Mouse (Mus musculus) midbrain, embryonic 15.5 days (tissue): Measurements from ENCODE around the gene Gatad2b. TPM values are rescaled to one million over a fixed set of nuclear protein-coding genes. Genes with fewer than 3 reads are reported as not detected.

Source experiments
- microRNA-seq: library from miRNA; unstranded; fragments of <30 nt; microRNA quantifications from one replicate; pipeline ENCODE4, GENCODE M21; 2016
- polyA plus RNA-seq: library from polyadenylated mRNA; unstranded; fragments of >200 nt; fragmentation: Nextera tagmentation; extraction: Ambion mirVana; gene quantifications from 2 replicates; pipeline ENCODE4 v1.2.1, GENCODE M21; 2015

Gatad2b gene
- polyA plus RNA-seq, 1 experiment from 2014 or later = 14.5 TPM

Small RNAs within 50 kb of the gene (microRNA-seq; reads per million reads assigned to microRNA genes)
- not detected for gene Mir7012

Other genes with a start within 250 kb of the Gatad2b start
- gene 4933434E20Rik, start 241.5 kb upstream of the Gatad2b start, polyA plus RNA-seq = 205 and 210 TPM in 2 replicates
- gene Ubap2l, start 240.6 kb upstream of the Gatad2b start, polyA plus RNA-seq = 126 and 135 TPM in 2 replicates
- 382 TPM in 2 replicates for gene Tpm3, start 220.5 kb upstream of the Gatad2b start, polyA plus RNA-seq
- 0.26 and 0.43 TPM in 2 replicates for gene Nup210l, start 189.0 kb upstream of the Gatad2b start, polyA plus RNA-seq
- 731 and 753 TPM in 2 replicates for gene Rps27, start 79.5 kb upstream of the Gatad2b start, polyA plus RNA-seq
- gene Rab13, start 79.5 kb upstream of the Gatad2b start, polyA plus RNA-seq = 23.8 and 26.0 TPM in 2 replicates
- gene Jtb, start 61.6 kb upstream of the Gatad2b start, polyA plus RNA-seq = 90.6 and 94.3 TPM in 2 replicates
- gene Creb3l4, start 49.7 kb upstream of the Gatad2b start, polyA plus RNA-seq = 1.6 and 2.3 TPM in 2 replicates
- gene Slc39a1, start 45.0 kb upstream of the Gatad2b start, polyA plus RNA-seq = 48.4 and 52.1 TPM in 2 replicates
- 24.0 and 26.6 TPM in 2 replicates for gene Crtc2, start 39.0 kb upstream of the Gatad2b start, polyA plus RNA-seq
- 7.4 and 11.2 TPM in 2 replicates for gene Dennd4b, start 28.0 kb upstream of the Gatad2b start, polyA plus RNA-seq
- 35.1 and 38.6 TPM in 2 replicates for gene Slc27a3, start 96.8 kb downstream of the Gatad2b start, polyA plus RNA-seq
- 37.8 and 39.2 TPM in 2 replicates for gene Ints3, start 140.4 kb downstream of the Gatad2b start, polyA plus RNA-seq
- 2.7 and 3.0 TPM in 2 replicates for gene Npr1, start 172.7 kb downstream of the Gatad2b start, polyA plus RNA-seq
- 263 and 264 TPM in 2 replicates for gene Ilf2, start 182.9 kb downstream of the Gatad2b start, polyA plus RNA-seq
- 83.4 and 89.2 TPM in 2 replicates for gene Snapin, start 197.9 kb downstream of the Gatad2b start, polyA plus RNA-seq
- 184 and 185 TPM in 2 replicates for gene Chtop, start 216.3 kb downstream of the Gatad2b start, polyA plus RNA-seq
- gene S100a1, start 221.2 kb downstream of the Gatad2b start, polyA plus RNA-seq = 11.5 and 13.4 TPM in 2 replicates
- gene S100a13, start 221.3 kb downstream of the Gatad2b start, polyA plus RNA-seq = 7.0 and 7.4 TPM in 2 replicates
- 0.40 TPM in 1 of 2 replicates, not detected in the other for gene S100a14, start 233.7 kb downstream of the Gatad2b start, polyA plus RNA-seq
- gene S100a16, start 244.1 kb downstream of the Gatad2b start, polyA plus RNA-seq = 32.3 and 35.2 TPM in 2 replicates